ENCODE assay signal across 8 mouse cellular contexts in the genomic region with DNA sequence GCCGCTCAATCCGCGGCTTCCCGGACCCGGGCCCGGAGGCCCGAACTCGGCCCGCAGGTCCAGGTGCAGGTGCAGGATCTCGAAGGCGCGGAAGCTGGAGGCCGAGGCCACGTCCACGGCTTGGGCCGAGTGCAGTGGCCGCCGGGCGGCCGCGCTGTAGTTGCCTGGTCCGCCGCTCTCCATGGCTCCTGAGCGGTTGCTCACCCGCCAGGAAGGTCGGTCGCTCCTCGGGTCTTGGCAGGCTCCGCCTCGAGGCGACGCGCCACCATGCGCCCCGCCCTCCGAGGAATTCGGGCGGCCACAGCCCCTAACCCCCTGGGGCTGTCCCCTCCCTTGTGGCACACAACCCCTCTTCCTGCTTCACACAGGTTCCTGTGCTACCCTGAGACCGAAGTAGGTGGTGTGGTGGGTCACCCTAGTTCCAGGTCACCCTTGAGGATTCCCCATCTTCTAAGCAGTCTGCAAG. TPM values are rescaled to one million over a fixed set of nuclear protein-coding genes. Genes with fewer than 3 reads are reported as not detected.
A peak's percentile ranks its signal among the peaks of the same experiment; 100 is the strongest.
DNase-seq lines count a peak whose midpoint lies in the region; ATAC-seq and TF ChIP-seq lines count a peak whose summit lies in the region.

Gene Rnpep (minus strand): TSS at position 259 of the 466 bp plus-strand sequence.

- peak; percentile 38 for DNase-seq in 3T3-L1 (ENCODE audit: low read depth, low spot score)
- peak; percentile 78 for DNase-seq in adrenal gland, postnatal 25 days
- DNase-seq in heart, adult 11 months, result peak; percentile 98
- peak; percentile 83 for DNase-seq in kidney, adult 18-20 months
- no peak for DNase-seq in limb, embryonic 10.5 days (ENCODE audit: low spot score)

- H3K27ac ChIP-seq in embryonic facial prominence, embryonic 12.5 days, result peak within 1 kb of the TSS; percentile 88
- H3K27ac ChIP-seq in limb, embryonic 10.5 days, result peak within 1 kb of the TSS; percentile 93
- H3K27ac ChIP-seq in midbrain, embryonic 12.5 days (replicated peaks), result peak within 1 kb of the TSS; percentile 79
- peak within 1 kb of the TSS; percentile 95 for H3K27ac ChIP-seq in small intestine, adult 2 months (ENCODE audit: insufficient read depth, low read depth, low read length)

- peaks cover 11% of the 10 kb centered on the region for H3K4me1 ChIP-seq in embryonic facial prominence, embryonic 12.5 days
- peaks cover 24% of the 10 kb centered on the region for H3K4me1 ChIP-seq in limb, embryonic 10.5 days
- H3K4me1 ChIP-seq in midbrain, embryonic 12.5 days, result peaks cover 23% of the 10 kb centered on the region
- peaks cover 13% of the 10 kb centered on the region; the same call in 1 of the 2 replicates for H3K4me1 ChIP-seq in small intestine, adult 2 months (ENCODE audit: control insufficient read depth, insufficient read depth, insufficient read length, low read length)

- TF ChIP-seq POLR2A in small intestine, adult 2 months (IDR thresholded peaks at IDR 0.05; ENCODE audit: low read depth, low read length), result peak; percentile 84; the same call in 1 of the 2 replicates

- TF ChIP-seq CTCF in small intestine, adult 2 months (IDR thresholded peaks at IDR 0.05; ENCODE audit: extremely low read depth, insufficient read length, insufficient replicate concordance, low read depth, low read length), result no peak

- no peaks in the 10 kb centered on the region for H3K27me3 ChIP-seq in embryonic facial prominence, embryonic 12.5 days
- no peaks in the 10 kb centered on the region for H3K27me3 ChIP-seq in limb, embryonic 10.5 days (ENCODE audit: low read depth, poor library complexity, severe bottlenecking)
- H3K27me3 ChIP-seq in midbrain, embryonic 12.5 days, result no peaks in the 10 kb centered on the region
- H3K27me3 ChIP-seq in small intestine, adult 2 months (ENCODE audit: control insufficient read depth, insufficient read depth, low read length), result no peaks in the 10 kb centered on the region

- no peaks in the 10 kb centered on the region for H3K9me3 ChIP-seq in embryonic facial prominence, embryonic 12.5 days
- no peaks in the 10 kb centered on the region for H3K9me3 ChIP-seq in limb, embryonic 10.5 days (replicated peaks)
- no peaks in the 10 kb centered on the region for H3K9me3 ChIP-seq in midbrain, embryonic 12.5 days

- H3K4me2 ChIP-seq in embryonic facial prominence, embryonic 12.5 days (replicated peaks), result peak within 1 kb of the TSS; percentile 83
- H3K4me2 ChIP-seq in midbrain, embryonic 12.5 days (replicated peaks), result peak within 1 kb of the TSS; percentile 79

- peak; percentile 81 for ATAC-seq in embryonic facial prominence, embryonic 12.5 days (ENCODE audit: insufficient number of reproducible peaks, insufficient read depth, low FRiP score, low TSS enrichment)
- peak; percentile 94 for ATAC-seq in midbrain, embryonic 12.5 days (ENCODE audit: low FRiP score, low read depth)

- under 1% methylated on average over 39 of the region's 39 CpGs for WGBS in embryonic facial prominence, embryonic 12.5 days
- WGBS in limb, embryonic 10.5 days, result 1% methylated on average over 37 of the region's 39 CpGs
- WGBS in midbrain, embryonic 12.5 days, result under 1% methylated on average over 36 of the region's 39 CpGs
- under 1% methylated on average over 39 of the region's 39 CpGs for WGBS in small intestine, adult 2 months

- H3K36me3 ChIP-seq in embryonic facial prominence, embryonic 12.5 days, result 0 out of 2 replicates have a peak, but pooled peaks cover 3% of the 10 kb centered on the region
- peaks cover 25% of the 10 kb centered on the region for H3K36me3 ChIP-seq in limb, embryonic 10.5 days
- H3K36me3 ChIP-seq in midbrain, embryonic 12.5 days, result 0 out of 2 replicates have a peak, but pooled peaks cover 6% of the 10 kb centered on the region
- H3K36me3 ChIP-seq in small intestine, adult 2 months (ENCODE audit: control insufficient read depth, insufficient read depth, low read length), result peaks cover 8% of the 10 kb centered on the region

- H3K9ac ChIP-seq in embryonic facial prominence, embryonic 12.5 days, result peak within 1 kb of the TSS; percentile 88
- peak within 1 kb of the TSS; percentile 80 for H3K9ac ChIP-seq in midbrain, embryonic 12.5 days (replicated peaks)

- peak within 1 kb of the TSS; percentile 83 for H3K4me3 ChIP-seq in embryonic facial prominence, embryonic 12.5 days
- peak within 1 kb of the TSS; percentile 81 for H3K4me3 ChIP-seq in limb, embryonic 10.5 days
- peak within 1 kb of the TSS; percentile 61 for H3K4me3 ChIP-seq in midbrain, embryonic 12.5 days
- H3K4me3 ChIP-seq in small intestine, adult 2 months (ENCODE audit: low read depth, low read length), result peak within 1 kb of the TSS; percentile 77

RNA-seq across cellular contexts. Expression of gene Rnpep, which starts in this region (rescaled TPM):
- 50.9 and 58.0 TPM in 2 replicates for total RNA-seq in adrenal gland, postnatal 25 days (2021)
- polyA plus RNA-seq in embryonic facial prominence, embryonic 12.5 days (2016; fragmentation: Nextera tagmentation; extraction: Ambion mirVana), result 91.1 and 93.5 TPM in 2 replicates
- polyA plus RNA-seq in limb, embryonic 10.5 days (2016; fragmentation: Nextera tagmentation; extraction: Ambion mirVana), result 103 and 113 TPM in 2 replicates
- 93.3 and 101 TPM in 2 replicates for polyA plus RNA-seq in midbrain, embryonic 12.5 days (2016; fragmentation: Nextera tagmentation; extraction: Ambion mirVana)
- 66.3 and 103 TPM in 2 replicates for polyA plus RNA-seq in small intestine, adult 2 months (2012; rRNA removed)
